Mouse (Mus musculus): ENCODE measurements around the gene Elmo1. TPM values are rescaled to one million over a fixed set of nuclear protein-coding genes. Genes with fewer than 3 reads are reported as not detected.

The Elmo1 gene
- total and polyA plus RNA-seq, 3 experiments: 23.1 to 50.2 (median 32.2) TPM

GRCm38 (mm10) chr13:20272562-20272961, 182.2 kb downstream of the Elmo1 start:
- no peak for TF ChIP-seq KAT2A (IDR thresholded peaks at IDR 0.05; ENCODE audit: insufficient replicate concordance, low read length)
- peak; percentile 44 for TF ChIP-seq RAD21 (IDR thresholded peaks at IDR 0.05; ENCODE audit: low read depth, low read length)
- TF ChIP-seq SMC3 (IDR thresholded peaks at IDR 0.05; ENCODE audit: low read depth, low read length): peak; percentile 26
- peak; percentile 23 to 51; a peak in 3 of 4 replicates for TF ChIP-seq CTCF (conservative IDR thresholded peaks at IDR 0.05 in 1 of 2, IDR thresholded peaks at IDR 0.05 in 1 of 2; ENCODE audit: low read depth in 2 of 2, low read length in 2 of 2)
- no peak overlapping the region for H3K4me3 ChIP-seq (replicated peaks in 1 of 3; ENCODE audit: low read depth in 2 of 3, low read length in 2 of 3, poor library complexity in 1 of 3)
- DNase-seq (ENCODE audit: extremely low read depth): peak; percentile 16
- H3K4me2 ChIP-seq (ENCODE audit: insufficient read depth, low read depth, poor library complexity, severe bottlenecking): no peak overlapping the region
- no peaks in the 10 kb centered on the region for H3K9me3 ChIP-seq (replicated peaks; ENCODE audit: low read length)
- no peak overlapping the region for H3K27ac ChIP-seq (ENCODE audit: insufficient read depth, low read depth)
- H3K9ac ChIP-seq (ENCODE audit: insufficient read depth, low read depth): no peak overlapping the region
- H3K4me1 ChIP-seq (ENCODE audit: control insufficient read depth in 1 of 2, insufficient read depth in 2 of 2): peaks cover 0 to 16% of the 10 kb centered on the region in 2 experiments; a peak in 1 of 4 replicates
- H3K36me3 ChIP-seq (replicated peaks in 1 of 2; ENCODE audit: control insufficient read depth in 1 of 2, insufficient read depth in 1 of 2, low read length in 1 of 2): peaks cover 6 to 59% of the 10 kb centered on the region in 2 experiments
- no peaks in the 10 kb centered on the region for H3K27me3 ChIP-seq (replicated peaks)
- H3K79me2 ChIP-seq (replicated peaks; ENCODE audit: control insufficient read depth, extremely low read depth, insufficient read depth, poor library complexity, severe bottlenecking): no peaks in the 10 kb centered on the region
- in situ Hi-C loops (cut with MboI; ENCODE audit: low pct_ligation_motif_present, low pct_unique_long_range_greater_than_20kb, low sequenced_read_pairs) (loop anchor here (10.0 kb wide), 1 partner anchor 238 kb away; no protein-coding TSS in a partner anchor), dilution Hi-C loops (cut with MboI; ENCODE audit: extremely low pct_ligation_motif_present, extremely low pct_unique_long_range_greater_than_20kb, low sequenced_read_pairs) (no loop called here)

GRCm38 (mm10) chr13:20279889-20280288, 189.5 kb downstream of the Elmo1 start:
- Histone ChIP-seq H3K9ac (ENCODE audit: insufficient read depth, low read depth) (no peak overlapping the region), H3K27ac (ENCODE audit: insufficient read depth, low read depth) (no peak overlapping the region), H3K27me3 (replicated peaks) (no peaks in the 10 kb centered on the region), H3K79me2 (replicated peaks; ENCODE audit: control insufficient read depth, extremely low read depth, insufficient read depth, poor library complexity, severe bottlenecking) (no peaks in the 10 kb centered on the region), H3K36me3 (replicated peaks in 1 of 2; ENCODE audit: control insufficient read depth in 1 of 2, insufficient read depth in 1 of 2, low read length in 1 of 2) (peaks cover 40 to 86% of the 10 kb centered on the region in 2 experiments), H3K4me1 (ENCODE audit: control insufficient read depth in 1 of 2, insufficient read depth in 2 of 2) (no peaks in the 10 kb centered on the region), H3K4me2 (ENCODE audit: insufficient read depth, low read depth, poor library complexity, severe bottlenecking) (no peak overlapping the region), H3K4me3 (replicated peaks in 1 of 3; ENCODE audit: low read depth in 2 of 3, low read length in 2 of 3, poor library complexity in 1 of 3) (no peak overlapping the region), H3K9me3 (replicated peaks; ENCODE audit: low read length) (no peaks in the 10 kb centered on the region)
- no peak for TF ChIP-seq E2F4 (IDR thresholded peaks at IDR 0.05; ENCODE audit: insufficient replicate concordance, low read depth, low read length)
- no peak for TF ChIP-seq ZMIZ1 (IDR thresholded peaks at IDR 0.05; ENCODE audit: low read depth, low read length)
- TF ChIP-seq EP300 (IDR thresholded peaks at IDR 0.05; ENCODE audit: low read length): no peak
- no peak for TF ChIP-seq IRF4 (IDR thresholded peaks at IDR 0.05; ENCODE audit: low read depth, low read length)
- no peak for DNase-seq (ENCODE audit: extremely low read depth)
- dilution Hi-C loops (cut with MboI; ENCODE audit: extremely low pct_ligation_motif_present, extremely low pct_unique_long_range_greater_than_20kb, low sequenced_read_pairs): no loop called here
- in situ Hi-C loops (cut with MboI; ENCODE audit: low pct_ligation_motif_present, low pct_unique_long_range_greater_than_20kb, low sequenced_read_pairs): loop anchor here (10.0 kb wide), 1 partner anchor 245 kb away; no protein-coding TSS in a partner anchor

DNA sequence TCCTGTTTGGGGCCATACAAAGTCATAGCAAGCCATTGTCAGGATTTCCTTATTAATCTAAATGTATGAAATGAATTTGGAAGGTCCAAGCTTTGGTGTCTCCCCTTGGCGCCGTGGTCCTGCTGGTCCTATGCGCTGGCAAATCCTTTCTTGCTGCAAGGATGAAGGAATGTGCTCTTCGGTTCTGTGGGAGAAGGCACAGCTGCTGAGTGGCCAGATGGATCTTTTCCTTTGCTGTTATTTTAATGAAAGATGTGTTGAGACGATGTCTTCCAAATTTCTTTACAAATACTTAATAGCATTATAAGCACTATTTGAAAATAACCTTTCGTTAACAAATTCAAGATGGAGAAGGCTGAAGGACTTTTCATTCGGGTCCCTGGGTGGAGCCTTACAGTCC, 193.5 kb downstream of the Elmo1 start:
- dilution Hi-C loops (cut with MboI; ENCODE audit: extremely low pct_ligation_motif_present, extremely low pct_unique_long_range_greater_than_20kb, low sequenced_read_pairs): no loop called here

More for the DNA sequence above, 193.5 kb downstream of the Elmo1 start:
- H3K4me2 ChIP-seq (ENCODE audit: insufficient read depth, low read depth, poor library complexity, severe bottlenecking): no peak overlapping the region
- H3K79me2 ChIP-seq (replicated peaks; ENCODE audit: control insufficient read depth, extremely low read depth, insufficient read depth, poor library complexity, severe bottlenecking): no peaks in the 10 kb centered on the region
- H3K36me3 ChIP-seq (replicated peaks in 1 of 2; ENCODE audit: control insufficient read depth in 1 of 2, insufficient read depth in 1 of 2, low read length in 1 of 2): peaks cover 53 to 95% of the 10 kb centered on the region in 2 experiments
- no peaks in the 10 kb centered on the region for H3K4me1 ChIP-seq (ENCODE audit: control insufficient read depth in 1 of 2, insufficient read depth in 2 of 2)
- no peak overlapping the region for H3K4me3 ChIP-seq (replicated peaks in 1 of 3; ENCODE audit: low read depth in 2 of 3, low read length in 2 of 3, poor library complexity in 1 of 3)
- in situ Hi-C loops (cut with MboI; ENCODE audit: low pct_ligation_motif_present, low pct_unique_long_range_greater_than_20kb, low sequenced_read_pairs): no loop called here
- no peaks in the 10 kb centered on the region for H3K27me3 ChIP-seq (replicated peaks)
- DNase-seq (ENCODE audit: extremely low read depth): no peak
- no peak overlapping the region for H3K9ac ChIP-seq (ENCODE audit: insufficient read depth, low read depth)
- TF ChIP-seq KAT2A (IDR thresholded peaks at IDR 0.05; ENCODE audit: insufficient replicate concordance, low read length): no peak
- TF ChIP-seq RCOR1 (conservative IDR thresholded peaks at IDR 0.05; ENCODE audit: low read depth, low read length): no peak
- TF ChIP-seq CHD2 (IDR thresholded peaks at IDR 0.05; ENCODE audit: low read length): no peak
- no peak for TF ChIP-seq ELF1 (IDR thresholded peaks at IDR 0.05; ENCODE audit: low read depth, low read length)
- TF ChIP-seq JUND (conservative IDR thresholded peaks at IDR 0.05; ENCODE audit: low read depth, low read length): no peak
- TF ChIP-seq ZNF384 (IDR thresholded peaks at IDR 0.05; ENCODE audit: low read depth, low read length): no peak
- no peak for TF ChIP-seq CTCF (conservative IDR thresholded peaks at IDR 0.05 in 1 of 2, IDR thresholded peaks at IDR 0.05 in 1 of 2; ENCODE audit: low read depth in 2 of 2, low read length in 2 of 2)
- no peak overlapping the region for H3K27ac ChIP-seq (ENCODE audit: insufficient read depth, low read depth)
- no peaks in the 10 kb centered on the region for H3K9me3 ChIP-seq (replicated peaks; ENCODE audit: low read length)
